Mouse (Mus musculus) myocyte (in vitro differentiated cells): ENCODE measurements at regions not wholly inside any gene's neighbourhood (a gene's known extent, or its start where the extent isn't known, plus 50 kb on each side); places are given as distances from the start of the nearest gene placed in this dataset.

Experiments
- H3K27me3 ChIP-seq: one replicate; pipeline ENCODE4 v1.6.1; 2011; ENCODE audit not compliant: control insufficient read depth, insufficient read depth, insufficient read length
- H3K36me3 ChIP-seq: one replicate; pipeline ENCODE4 v1.6.1; 2011; ENCODE audit not compliant: control insufficient read depth, insufficient read depth
- H3K4me2 ChIP-seq: one replicate; pipeline ENCODE4 v1.6.1; 2011; ENCODE audit warnings: low read depth, control low read depth
- H3K4me3 ChIP-seq: one replicate; pipeline ENCODE4 v1.5.1; 2011; ENCODE audit warnings: mild to moderate bottlenecking, control low read depth, moderate library complexity
- H3K79me2 ChIP-seq: one replicate; pipeline ENCODE4 v1.6.1; 2011; ENCODE audit not compliant: control insufficient read depth, insufficient read depth
- H3ac ChIP-seq: one replicate; pipeline ENCODE4 v1.6.1; 2011; ENCODE audit not compliant: control insufficient read depth, insufficient read length
- CEBPB ChIP-seq: IDR thresholded peaks from 2 replicates; pipeline ENCODE4 v1.6.1; 2011; ENCODE audit warnings: mild to moderate bottlenecking, moderate library complexity; ENCODE audit not compliant: poor library complexity, insufficient read depth, severe bottlenecking
- E2F4 ChIP-seq: IDR thresholded peaks from one replicate; pipeline ENCODE4 v1.6.1; 2011; ENCODE audit warnings: mild to moderate bottlenecking, control low read depth, moderate library complexity; ENCODE audit not compliant: insufficient read depth
- MAX ChIP-seq: IDR thresholded peaks from one replicate; pipeline ENCODE4 v1.6.1; 2011; ENCODE audit warnings: low read depth, mild to moderate bottlenecking, control low read depth
- MYOD1 ChIP-seq, 3 experiments: IDR thresholded peaks; one replicate each; pipeline ENCODE4 v1.6.1; 2011; ENCODE audit warnings: control low read depth in 2 of 3, low read depth in 2 of 3, mild to moderate bottlenecking in 2 of 3, moderate library complexity in 1 of 3; ENCODE audit not compliant: insufficient read length in 2 of 3, control insufficient read depth in 1 of 3
- MYOG ChIP-seq, 3 experiments: IDR thresholded peaks; one replicate each; pipeline ENCODE4 v1.6.1; 2011; ENCODE audit warnings: control low read depth in 2 of 3, low read depth in 2 of 3, mild to moderate bottlenecking in 2 of 3; ENCODE audit not compliant: insufficient read length in 2 of 3, control insufficient read depth in 1 of 3, insufficient read depth in 1 of 3
- POLR2A ChIP-seq: IDR thresholded peaks from one replicate; pipeline ENCODE4 v1.6.1; 2011; ENCODE audit warnings: low read depth, mild to moderate bottlenecking, control low read depth, moderate library complexity; ENCODE audit not compliant: insufficient read length
- POLR2AphosphoS2 ChIP-seq: IDR thresholded peaks from one replicate; pipeline ENCODE4 v1.6.1; 2011; ENCODE audit warnings: low read depth, control low read depth; ENCODE audit not compliant: insufficient read length
- REST ChIP-seq: IDR thresholded peaks from one replicate; pipeline ENCODE4 v1.6.1; 2011; ENCODE audit warnings: mild to moderate bottlenecking, control low read depth, moderate library complexity; ENCODE audit not compliant: insufficient read depth, insufficient read length
- SRF ChIP-seq: IDR thresholded peaks from one replicate; pipeline ENCODE4 v1.6.1; 2011; ENCODE audit warnings: low read depth; ENCODE audit not compliant: control insufficient read depth, insufficient read length
- TCF12 ChIP-seq: IDR thresholded peaks from one replicate; pipeline ENCODE4 v1.6.1; 2011; ENCODE audit warnings: mild to moderate bottlenecking, control low read depth; ENCODE audit not compliant: poor library complexity, insufficient read depth, severe bottlenecking
- TCF3 ChIP-seq: IDR thresholded peaks from one replicate; pipeline ENCODE4 v1.6.1; 2011; ENCODE audit warnings: low read depth, control low read depth; ENCODE audit not compliant: insufficient read length
- USF1 ChIP-seq: IDR thresholded peaks from one replicate; pipeline ENCODE4 v1.6.1; 2011; ENCODE audit warnings: low read depth, mild to moderate bottlenecking, control low read depth, moderate library complexity

- Histone ChIP-seq H3K27me3 (no peaks in the 10 kb centered on the region), H3K79me2 (no peaks in the 10 kb centered on the region), H3K36me3 (no peaks in the 10 kb centered on the region), H3K4me3 (no peak overlapping the region), H3K4me2 (no peak overlapping the region), H3ac (no peak overlapping the region)
- TF ChIP-seq TCF3, result no peak
These were observed 2121.0 kb downstream of the Gm37988 start for GRCm38 (mm10) chr1:6928658-6929057.

GRCm38 (mm10) chr1:6931876-6932275 is 2124.2 kb downstream of the Gm37988 start:
- no peak overlapping the region for H3K4me2 ChIP-seq

DNA sequence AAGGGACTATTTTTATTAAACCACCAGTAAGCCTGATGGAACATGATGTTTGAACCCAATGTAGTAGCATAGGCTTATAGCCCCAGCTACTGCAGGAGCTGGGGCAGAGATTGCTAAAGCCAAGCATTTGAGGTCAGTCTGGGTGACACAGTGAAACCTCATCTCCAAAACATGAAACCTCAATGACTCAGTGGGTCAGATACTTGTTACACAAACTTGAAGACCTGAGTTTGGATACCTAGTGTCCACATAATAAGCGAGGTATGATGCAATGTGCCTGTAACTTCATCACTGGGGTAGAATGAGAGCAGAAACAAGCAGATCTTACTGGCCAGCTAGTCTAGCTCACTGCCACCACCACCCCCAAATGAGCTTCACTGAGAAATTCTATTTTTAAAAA is 2162.1 kb downstream of the Gm37988 start:
- H3ac ChIP-seq, result no peak overlapping the region
- no peaks in the 10 kb centered on the region for H3K36me3 ChIP-seq
- no peaks in the 10 kb centered on the region for H3K27me3 ChIP-seq
- TF ChIP-seq E2F4 (no peak), MYOG (IDR thresholded peaks at IDR 0.05; ENCODE audit: control insufficient read depth in 1 of 3, insufficient read depth in 1 of 3, insufficient read length in 2 of 3, low read depth in 2 of 3) (no peak), POLR2A (no peak), USF1 (no peak), CEBPB (peak; percentile 82)
- H3K79me2 ChIP-seq, result no peaks in the 10 kb centered on the region
- H3K4me2 ChIP-seq, result no peak overlapping the region
- H3K4me3 ChIP-seq, result no peak overlapping the region

More at GRCm38 (mm10) chr1:6931876-6932275, 2124.2 kb downstream of the Gm37988 start:
- no peak overlapping the region for H3K4me3 ChIP-seq
- no peak overlapping the region for H3ac ChIP-seq
- H3K27me3 ChIP-seq, result no peaks in the 10 kb centered on the region
- TF ChIP-seq E2F4, result no peak
- no peak for TF ChIP-seq POLR2A
- no peak for TF ChIP-seq CEBPB
- TF ChIP-seq SRF, result no peak
- no peak for TF ChIP-seq MYOD1 (IDR thresholded peaks at IDR 0.05; ENCODE audit: control insufficient read depth in 1 of 3, insufficient read length in 2 of 3, low read depth in 2 of 3)
- no peak for TF ChIP-seq TCF12
- TF ChIP-seq REST, result no peak
- TF ChIP-seq MAX, result no peak
- TF ChIP-seq MYOG (IDR thresholded peaks at IDR 0.05; ENCODE audit: control insufficient read depth in 1 of 3, insufficient read depth in 1 of 3, insufficient read length in 2 of 3, low read depth in 2 of 3), result no peak
- TF ChIP-seq USF1, result no peak
- no peak for TF ChIP-seq POLR2AphosphoS2
- no peak for TF ChIP-seq TCF3
- H3K36me3 ChIP-seq, result no peaks in the 10 kb centered on the region
- no peaks in the 10 kb centered on the region for H3K79me2 ChIP-seq

DNA sequence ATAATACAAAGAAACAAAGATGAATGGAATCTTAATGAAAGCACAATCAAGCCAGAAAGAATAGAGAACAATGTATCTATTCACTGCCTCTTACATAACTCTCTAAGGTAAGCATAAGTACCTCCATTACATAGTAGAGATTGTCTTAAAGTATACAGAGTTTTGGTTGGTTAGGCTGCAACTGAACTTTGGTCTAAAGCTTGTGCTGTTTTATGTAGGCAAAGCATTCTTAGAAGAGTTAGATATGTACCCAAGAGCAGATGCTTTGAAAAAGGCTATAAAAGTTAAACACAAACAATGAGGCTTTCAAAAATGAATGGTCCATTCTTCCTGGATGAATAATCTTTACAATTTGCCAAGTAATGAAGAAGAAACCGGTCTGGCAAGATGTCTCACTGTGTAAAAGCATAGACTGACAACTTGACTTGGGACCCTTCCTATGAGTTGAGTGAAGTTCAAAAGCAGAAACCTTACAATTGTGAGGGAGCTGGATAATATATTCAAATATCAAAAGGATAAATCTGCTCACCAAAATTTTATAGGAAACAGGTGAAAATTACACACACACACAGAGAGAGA is 2166.1 kb downstream of the Gm37988 start:
- Histone ChIP-seq H3K4me3 (no peak overlapping the region), H3K79me2 (no peaks in the 10 kb centered on the region)

GRCm38 (mm10) chr1:6979626-6980025 is 2171.9 kb downstream of the Gm37988 start:
- no peaks in the 10 kb centered on the region for H3K36me3 ChIP-seq
- no peaks in the 10 kb centered on the region for H3K79me2 ChIP-seq
- no peak for TF ChIP-seq MAX
- TF ChIP-seq E2F4, result no peak
- TF ChIP-seq MYOD1 (IDR thresholded peaks at IDR 0.05; ENCODE audit: control insufficient read depth in 1 of 3, insufficient read length in 2 of 3, low read depth in 2 of 3), result no peak
- TF ChIP-seq SRF, result no peak
- TF ChIP-seq TCF3, result no peak
- TF ChIP-seq MYOG (IDR thresholded peaks at IDR 0.05; ENCODE audit: control insufficient read depth in 1 of 3, insufficient read depth in 1 of 3, insufficient read length in 2 of 3, low read depth in 2 of 3), result no peak
- no peak for TF ChIP-seq POLR2A
- no peak for TF ChIP-seq TCF12
- TF ChIP-seq CEBPB, result no peak
- TF ChIP-seq POLR2AphosphoS2, result no peak
- no peak for TF ChIP-seq USF1
- TF ChIP-seq REST, result no peak
- H3ac ChIP-seq, result no peak overlapping the region
- H3K4me2 ChIP-seq, result no peak overlapping the region
- H3K4me3 ChIP-seq, result no peak overlapping the region
- H3K27me3 ChIP-seq, result no peaks in the 10 kb centered on the region

More for the DNA sequence above, 2166.1 kb downstream of the Gm37988 start:
- Histone ChIP-seq H3K4me2 (no peak overlapping the region), H3ac (no peak overlapping the region), H3K27me3 (no peaks in the 10 kb centered on the region), H3K36me3 (no peaks in the 10 kb centered on the region)
- TF ChIP-seq E2F4 (no peak), SRF (no peak), POLR2A (no peak), TCF12 (no peak), TCF3 (no peak), MYOG (IDR thresholded peaks at IDR 0.05; ENCODE audit: control insufficient read depth in 1 of 3, insufficient read depth in 1 of 3, insufficient read length in 2 of 3, low read depth in 2 of 3) (no peak), MYOD1 (IDR thresholded peaks at IDR 0.05; ENCODE audit: control insufficient read depth in 1 of 3, insufficient read length in 2 of 3, low read depth in 2 of 3) (no peak), REST (no peak), CEBPB (no peak), USF1 (no peak), MAX (no peak), POLR2AphosphoS2 (no peak)
